In genomic region chr4:66586166-66586565, GRCm38 (mm10) we compare ENCODE assay signal across 22 mouse cellular contexts.
A peak's percentile ranks its signal among the peaks of the same experiment; 100 is the strongest.
DNase-seq lines count a peak whose midpoint lies in the region; ATAC-seq and TF ChIP-seq lines count a peak whose summit lies in the region.
"Had no signal": no experiment of that assay in that cellular context is flagged by ENCODE, and none has a peak within 500 bp of the region (broad histone marks: within the 10 kb centered on the region; RNA-seq: fewer than 3 reads in every experiment).

No protein-coding gene starts in this region.

- 12% methylated on average over 3 of the region's 3 CpGs for WGBS in forebrain, embryonic 11.5 days
- WGBS in forebrain, embryonic 10.5 days = 16% methylated on average over 3 of the region's 3 CpGs
- 6% methylated on average over 3 of the region's 3 CpGs for WGBS in forebrain, postnatal 0 days
- 4% methylated on average over 3 of the region's 3 CpGs for WGBS in midbrain, embryonic 14.5 days

- peak; percentile 87 for ATAC-seq in forebrain, embryonic 11.5 days (replicated peaks; ENCODE audit: low FRiP score)
- ATAC-seq in forebrain, postnatal 0 days = peak; percentile 66
- ATAC-seq in midbrain, embryonic 14.5 days (ENCODE audit: low FRiP score, low TSS enrichment) = 0 out of 2 replicates have a peak, but pooled peaks have one; percentile 27
- ATAC-seq: CD4-positive, CD25-positive, alpha-beta regulatory T cell, adult 4 months; liver, postnatal 0 days had no signal

- no peaks in the 10 kb centered on the region for H3K9me3 ChIP-seq in forebrain, embryonic 11.5 days (ENCODE audit: control insufficient read depth, low read length)
- H3K9me3 ChIP-seq in forebrain, embryonic 10.5 days = no peaks in the 10 kb centered on the region
- no peaks in the 10 kb centered on the region for H3K9me3 ChIP-seq in forebrain, postnatal 0 days (ENCODE audit: low read length)
- H3K9me3 ChIP-seq in midbrain, embryonic 14.5 days (ENCODE audit: control insufficient read depth, low read length) = no peaks in the 10 kb centered on the region
- H3K9me3 ChIP-seq: embryonic facial prominence, embryonic 12.5 days; heart, embryonic 15.5 days; neural tube, embryonic 13.5 days had no signal

- TF ChIP-seq CTCF in forebrain, postnatal 0 days (IDR thresholded peaks at IDR 0.05; ENCODE audit: low read depth) = no peak

- H3K27me3 ChIP-seq in forebrain, embryonic 11.5 days (ENCODE audit: control insufficient read depth, insufficient read depth, low read length) = no peaks in the 10 kb centered on the region
- H3K27me3 ChIP-seq in forebrain, embryonic 10.5 days (ENCODE audit: poor library complexity, severe bottlenecking) = no peaks in the 10 kb centered on the region
- no peaks in the 10 kb centered on the region for H3K27me3 ChIP-seq in forebrain, postnatal 0 days (ENCODE audit: insufficient read depth, low read length)
- no peaks in the 10 kb centered on the region for H3K27me3 ChIP-seq in midbrain, embryonic 14.5 days (ENCODE audit: control insufficient read depth, insufficient read depth, low read length)
- H3K27me3 ChIP-seq: embryonic facial prominence, embryonic 12.5 days; heart, embryonic 15.5 days; neural tube, embryonic 13.5 days had no signal

- DNase-seq in forebrain, embryonic 11.5 days (ENCODE audit: low spot score) = no peak
- no peak for DNase-seq in forebrain, embryonic 10.5 days (ENCODE audit: extremely low spot score, low spot score)
- peak; percentile 29 for DNase-seq in WW6 (ENCODE audit: low read depth, low spot score)
- DNase-seq in forebrain, postnatal 0 days = peak; percentile 11
- peak; percentile 28 for DNase-seq in midbrain, embryonic 14.5 days
- DNase-seq in T-cell, adult 2 months (ENCODE audit: low spot score) = no peak
- DNase-seq in gastrocnemius, adult 8-10 months (ENCODE audit: low spot score in 2 of 2) = no peak
- no peak for DNase-seq in adrenal gland, postnatal 36 days
- DNase-seq: adrenal gland, postnatal 25 days; cerebellum, adult 9-10 months; heart, adult 2 months; kidney, adult 8-10 months; kidney, postnatal 36 days; liver; liver, postnatal 0 days; lung, postnatal 14 days; right cerebral cortex, postnatal 14 days had no signal

- H3K27ac ChIP-seq in forebrain, embryonic 11.5 days (ENCODE audit: low read depth, low read length) = no peak overlapping the region
- H3K27ac ChIP-seq in forebrain, embryonic 10.5 days = no peak overlapping the region
- H3K27ac ChIP-seq in forebrain, postnatal 0 days (ENCODE audit: low read depth, low read length) = no peak overlapping the region
- no peak overlapping the region for H3K27ac ChIP-seq in midbrain, embryonic 14.5 days (replicated peaks; ENCODE audit: low read depth, low read length)
- H3K27ac ChIP-seq: embryonic facial prominence, embryonic 12.5 days; heart, adult 2 months; heart, embryonic 15.5 days; neural tube, embryonic 13.5 days; stomach, postnatal 0 days had no signal

- H3K4me2 ChIP-seq in forebrain, embryonic 11.5 days (ENCODE audit: low read depth, low read length, severe bottlenecking) = no peak overlapping the region
- no peak overlapping the region for H3K4me2 ChIP-seq in forebrain, postnatal 0 days (ENCODE audit: low read depth)
- no peak overlapping the region for H3K4me2 ChIP-seq in midbrain, embryonic 14.5 days (ENCODE audit: low read length)
- H3K4me2 ChIP-seq: embryonic facial prominence, embryonic 12.5 days; heart, embryonic 15.5 days; neural tube, embryonic 13.5 days had no signal

- no peaks in the 10 kb centered on the region for H3K4me1 ChIP-seq in forebrain, embryonic 11.5 days (replicated peaks; ENCODE audit: control insufficient read depth, insufficient read depth, low read length)
- peaks cover 11% of the 10 kb centered on the region for H3K4me1 ChIP-seq in forebrain, embryonic 10.5 days
- no peaks in the 10 kb centered on the region for H3K4me1 ChIP-seq in forebrain, postnatal 0 days (ENCODE audit: insufficient read depth)
- 0 out of 2 replicates have a peak, but pooled peaks cover 4% of the 10 kb centered on the region for H3K4me1 ChIP-seq in midbrain, embryonic 14.5 days (ENCODE audit: control insufficient read depth, insufficient read depth, low read length)
- H3K4me1 ChIP-seq: embryonic facial prominence, embryonic 12.5 days; heart, embryonic 15.5 days had no signal

- no peaks in the 10 kb centered on the region for H3K36me3 ChIP-seq in forebrain, embryonic 11.5 days (ENCODE audit: control insufficient read depth, insufficient read depth, low read length)
- no peaks in the 10 kb centered on the region for H3K36me3 ChIP-seq in forebrain, embryonic 10.5 days (replicated peaks)
- no peaks in the 10 kb centered on the region for H3K36me3 ChIP-seq in forebrain, postnatal 0 days (ENCODE audit: insufficient read depth)
- no peaks in the 10 kb centered on the region for H3K36me3 ChIP-seq in midbrain, embryonic 14.5 days (ENCODE audit: control insufficient read depth, insufficient read depth, low read length)
- H3K36me3 ChIP-seq: embryonic facial prominence, embryonic 12.5 days; heart, embryonic 15.5 days; neural tube, embryonic 13.5 days had no signal

- H3K9ac ChIP-seq in forebrain, embryonic 11.5 days (ENCODE audit: low read length) = no peak overlapping the region
- no peak overlapping the region for H3K9ac ChIP-seq in forebrain, postnatal 0 days
- H3K9ac ChIP-seq in midbrain, embryonic 14.5 days (replicated peaks; ENCODE audit: low read length) = no peak overlapping the region
- H3K9ac ChIP-seq: embryonic facial prominence, embryonic 12.5 days; heart, embryonic 15.5 days; liver, postnatal 0 days; neural tube, embryonic 13.5 days had no signal

- H3K4me3 ChIP-seq in forebrain, embryonic 11.5 days (ENCODE audit: low read depth, low read length) = no peak overlapping the region
- no peak overlapping the region for H3K4me3 ChIP-seq in forebrain, embryonic 10.5 days
- no peak overlapping the region for H3K4me3 ChIP-seq in forebrain, postnatal 0 days (ENCODE audit: low read depth, low read length)
- H3K4me3 ChIP-seq in midbrain, embryonic 14.5 days (replicated peaks; ENCODE audit: low read depth, low read length) = no peak overlapping the region
- H3K4me3 ChIP-seq: embryonic facial prominence, embryonic 12.5 days; heart, adult 2 months; heart, embryonic 15.5 days; neural tube, embryonic 13.5 days had no signal

Comparison
In these comparisons a context has a peak if more than half of its experiments do, and no peak if none do; other contexts are left out.
1. DNase-seq: peak in WW6 (single experiment), forebrain, postnatal 0 days (single experiment) and midbrain, embryonic 14.5 days (single experiment); none in forebrain, embryonic 11.5 days (single experiment), forebrain, embryonic 10.5 days (single experiment), T-cell, adult 2 months (single experiment), gastrocnemius, adult 8-10 months (0 of 2) and adrenal gland, postnatal 36 days (0 of 2).
2. ATAC-seq: peak in every context shown above with its lines; median percentile 87 in forebrain, embryonic 11.5 days; 66 in forebrain, postnatal 0 days; 27 in midbrain, embryonic 14.5 days.